Mouse (Mus musculus): ENCODE data around the gene Klhl32. TPM values are rescaled to one million over a fixed set of nuclear protein-coding genes. Genes with fewer than 3 reads are reported as not detected.

Klhl32 gene
- total and polyA plus RNA-seq, 2 experiments: 0.05 to 0.18 TPM

- no peaks in the 10 kb centered on the region for H3K79me2 ChIP-seq (ENCODE audit: control insufficient read depth, insufficient read depth, low read length)
- no peak for DNase-seq (ENCODE audit: extremely low read depth, low read depth, low spot score)
- H3K27me3 ChIP-seq (ENCODE audit: control insufficient read depth, insufficient read depth, low read length): no peaks in the 10 kb centered on the region
- 68% methylated on average over 2 of the region's 2 CpGs for WGBS
- no peaks in the 10 kb centered on the region for H3K36me3 ChIP-seq (ENCODE audit: control insufficient read depth, insufficient read depth, low read length)
- TF ChIP-seq POLR2A (IDR thresholded peaks at IDR 0.05; ENCODE audit: extremely low read depth, insufficient read depth, low read length) (no peak), CTCF (IDR thresholded peaks at IDR 0.05; ENCODE audit: low read depth, low read length) (no peak)
- H3K27ac ChIP-seq (replicated peaks; ENCODE audit: insufficient read depth, low read depth, low read length): no peak overlapping the region
- no peak overlapping the region for H3K4me3 ChIP-seq (ENCODE audit: insufficient read depth, low read depth, low read length)
- H3K9ac ChIP-seq (ENCODE audit: low read depth, low read length): no peak overlapping the region
- no peaks in the 10 kb centered on the region for H3K4me1 ChIP-seq (ENCODE audit: control insufficient read depth, insufficient read depth, low read length)
Measured at GRCm38 (mm10) chr4:24765919-24766318, 85.0 kb downstream of the Klhl32 start.

- Histone ChIP-seq H3K4me1 (ENCODE audit: control insufficient read depth, insufficient read depth, low read length) (no peaks in the 10 kb centered on the region), H3K4me3 (ENCODE audit: insufficient read depth, low read depth, low read length) (no peak overlapping the region), H3K27ac (replicated peaks; ENCODE audit: insufficient read depth, low read depth, low read length) (no peak overlapping the region), H3K36me3 (ENCODE audit: control insufficient read depth, insufficient read depth, low read length) (no peaks in the 10 kb centered on the region), H3K79me2 (ENCODE audit: control insufficient read depth, insufficient read depth, low read length) (no peaks in the 10 kb centered on the region), H3K27me3 (ENCODE audit: control insufficient read depth, insufficient read depth, low read length) (no peaks in the 10 kb centered on the region), H3K9ac (ENCODE audit: low read depth, low read length) (no peak overlapping the region)
- DNase-seq (ENCODE audit: extremely low read depth, low read depth, low spot score): no peak
- TF ChIP-seq CTCF (IDR thresholded peaks at IDR 0.05; ENCODE audit: low read depth, low read length) (no peak), POLR2A (IDR thresholded peaks at IDR 0.05; ENCODE audit: extremely low read depth, insufficient read depth, low read length) (no peak)
- WGBS: 63% methylated on average over 3 of the region's 3 CpGs
Measured at GRCm38 (mm10) chr4:24765469-24765868, 85.5 kb downstream of the Klhl32 start.

- Histone ChIP-seq H3K4me3 (ENCODE audit: insufficient read depth, low read depth, low read length) (no peak overlapping the region), H3K4me1 (ENCODE audit: control insufficient read depth, insufficient read depth, low read length) (no peaks in the 10 kb centered on the region), H3K79me2 (ENCODE audit: control insufficient read depth, insufficient read depth, low read length) (no peaks in the 10 kb centered on the region), H3K36me3 (ENCODE audit: control insufficient read depth, insufficient read depth, low read length) (no peaks in the 10 kb centered on the region), H3K9ac (ENCODE audit: low read depth, low read length) (no peak overlapping the region), H3K27ac (replicated peaks; ENCODE audit: insufficient read depth, low read depth, low read length) (no peak overlapping the region), H3K27me3 (ENCODE audit: control insufficient read depth, insufficient read depth, low read length) (no peaks in the 10 kb centered on the region)
- WGBS: 88% methylated on average over 2 of the region's 2 CpGs
- DNase-seq (ENCODE audit: extremely low read depth, low read depth, low spot score): no peak
- TF ChIP-seq POLR2A (IDR thresholded peaks at IDR 0.05; ENCODE audit: extremely low read depth, insufficient read depth, low read length) (no peak), CTCF (IDR thresholded peaks at IDR 0.05; ENCODE audit: low read depth, low read length) (no peak)
Measured at GRCm38 (mm10) chr4:24764558-24764957, 86.4 kb downstream of the Klhl32 start.

- Histone ChIP-seq H3K9ac (ENCODE audit: low read depth, low read length) (no peak overlapping the region), H3K27me3 (ENCODE audit: control insufficient read depth, insufficient read depth, low read length) (no peaks in the 10 kb centered on the region), H3K79me2 (ENCODE audit: control insufficient read depth, insufficient read depth, low read length) (no peaks in the 10 kb centered on the region), H3K36me3 (ENCODE audit: control insufficient read depth, insufficient read depth, low read length) (no peaks in the 10 kb centered on the region), H3K4me1 (ENCODE audit: control insufficient read depth, insufficient read depth, low read length) (no peaks in the 10 kb centered on the region), H3K4me3 (ENCODE audit: insufficient read depth, low read depth, low read length) (no peak overlapping the region), H3K27ac (replicated peaks; ENCODE audit: insufficient read depth, low read depth, low read length) (no peak overlapping the region)
- DNase-seq (ENCODE audit: extremely low read depth, low read depth, low spot score): no peak
- 80% methylated on average over 4 of the region's 4 CpGs for WGBS
- TF ChIP-seq POLR2A (IDR thresholded peaks at IDR 0.05; ENCODE audit: extremely low read depth, insufficient read depth, low read length) (no peak), CTCF (IDR thresholded peaks at IDR 0.05; ENCODE audit: low read depth, low read length) (no peak)
Measured at GRCm38 (mm10) chr4:24763451-24763850, 87.5 kb downstream of the Klhl32 start.

- Histone ChIP-seq H3K79me2 (ENCODE audit: control insufficient read depth, insufficient read depth, low read length) (no peaks in the 10 kb centered on the region), H3K27me3 (ENCODE audit: control insufficient read depth, insufficient read depth, low read length) (no peaks in the 10 kb centered on the region), H3K36me3 (ENCODE audit: control insufficient read depth, insufficient read depth, low read length) (no peaks in the 10 kb centered on the region), H3K4me3 (ENCODE audit: insufficient read depth, low read depth, low read length) (no peak overlapping the region), H3K9ac (ENCODE audit: low read depth, low read length) (no peak overlapping the region), H3K27ac (replicated peaks; ENCODE audit: insufficient read depth, low read depth, low read length) (no peak overlapping the region), H3K4me1 (ENCODE audit: control insufficient read depth, insufficient read depth, low read length) (no peaks in the 10 kb centered on the region)
- 85% methylated on average over 1 of the region's 1 CpGs for WGBS
- TF ChIP-seq POLR2A (IDR thresholded peaks at IDR 0.05; ENCODE audit: extremely low read depth, insufficient read depth, low read length): no peak
- no peak for TF ChIP-seq CTCF (IDR thresholded peaks at IDR 0.05; ENCODE audit: low read depth, low read length)
- no peak for DNase-seq (ENCODE audit: extremely low read depth, low read depth, low spot score)
Measured at GRCm38 (mm10) chr4:24758954-24759353, 92.0 kb downstream of the Klhl32 start.

GRCm38 (mm10) chr4:24752517-24753208, 98.3 kb downstream of the Klhl32 start:
- H3K9ac ChIP-seq (ENCODE audit: low read depth, low read length): no peak overlapping the region
- TF ChIP-seq CTCF (IDR thresholded peaks at IDR 0.05; ENCODE audit: low read depth, low read length) (no peak), POLR2A (IDR thresholded peaks at IDR 0.05; ENCODE audit: extremely low read depth, insufficient read depth, low read length) (no peak)
- H3K4me3 ChIP-seq (ENCODE audit: insufficient read depth, low read depth, low read length): no peak overlapping the region
- no peak for DNase-seq (ENCODE audit: extremely low read depth, low read depth, low spot score)
- 79% methylated on average over 8 of the region's 8 CpGs for WGBS
- no peaks in the 10 kb centered on the region for H3K79me2 ChIP-seq (ENCODE audit: control insufficient read depth, insufficient read depth, low read length)
- H3K4me1 ChIP-seq (ENCODE audit: control insufficient read depth, insufficient read depth, low read length): no peaks in the 10 kb centered on the region
- no peaks in the 10 kb centered on the region for H3K36me3 ChIP-seq (ENCODE audit: control insufficient read depth, insufficient read depth, low read length)
- H3K27ac ChIP-seq (replicated peaks; ENCODE audit: insufficient read depth, low read depth, low read length): no peak overlapping the region
- no peaks in the 10 kb centered on the region for H3K27me3 ChIP-seq (ENCODE audit: control insufficient read depth, insufficient read depth, low read length)

Measured in liver, adult 2 months (tissue).